Comparison of ENCODE assay signal across 8 mouse cellular contexts in the genomic region with DNA sequence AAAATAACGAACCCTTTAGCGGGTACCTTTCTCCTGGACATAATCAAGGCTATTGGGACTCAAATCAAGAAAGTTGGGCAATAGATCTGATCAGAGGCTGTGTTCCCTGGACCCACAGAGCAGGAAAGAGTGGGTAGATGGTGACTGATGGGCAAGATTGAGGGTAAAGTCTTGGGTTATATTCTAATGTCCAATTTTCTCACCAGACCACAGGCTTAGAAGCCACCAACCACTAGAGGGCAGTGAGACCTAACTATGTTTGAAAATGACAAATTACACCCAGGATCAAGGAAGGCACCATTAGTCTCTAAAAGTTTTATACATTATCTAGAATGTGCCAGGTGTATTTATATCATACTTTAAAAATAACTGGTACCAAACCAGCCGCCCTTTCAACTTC.
DNase-seq lines count a peak whose midpoint lies in the region; TF ChIP-seq lines count a peak whose summit lies in the region.

No protein-coding gene starts in this region.

- DNase-seq in heart, adult 11 months = peak; percentile 52
- no peak for DNase-seq in heart, postnatal 36 days
- peak; percentile 47 for DNase-seq in testis, postnatal 10 days (ENCODE audit: low spot score)
- no peak for DNase-seq in testis, postnatal 14 days (ENCODE audit: low spot score)
- peak; percentile 53 to 76 for DNase-seq in cerebellum, postnatal 25 days
- peak; percentile 47 to 67 for DNase-seq in layer of hippocampus, adult 2 months (ENCODE audit: low spot score in 2 of 2)
- peak; percentile 82 for DNase-seq in retina, embryonic 14.5 days (ENCODE audit: low spot score)
- DNase-seq in yolk sac, embryonic 10.5 days (ENCODE audit: low spot score) = no peak

- no peak overlapping the region for H3K4me3 ChIP-seq in layer of hippocampus, adult 2 months

- intact Hi-C loops in heart, postnatal 36 days (cut with DNase I) = loop anchor here (2.0 kb wide), 1 partner anchor 344 kb away; a partner anchor contains a TSS

- TF ChIP-seq CTCF in layer of hippocampus, adult 2 months (conservative IDR thresholded peaks at IDR 0.05) = peak; percentile 88

- peak overlapping the region; percentile 71; the same call in 1 of the 2 replicates for H3K27ac ChIP-seq in layer of hippocampus, adult 2 months

Comparison
In these comparisons a context has a peak if more than half of its experiments do, and no peak if none do; other contexts are left out.
1. DNase-seq: peak in heart, adult 11 months (single experiment), testis, postnatal 10 days (single experiment), cerebellum, postnatal 25 days (2 of 2), layer of hippocampus, adult 2 months (2 of 2) and retina, embryonic 14.5 days (single experiment); none in heart, postnatal 36 days (0 of 2), testis, postnatal 14 days (single experiment) and yolk sac, embryonic 10.5 days (single experiment).